Mouse (Mus musculus) CH12.LX (cell line): ENCODE measurements around the gene Inha. TPM values are rescaled to one million over a fixed set of nuclear protein-coding genes. Genes with fewer than 3 reads are reported as not detected.

Source experiments
- DNase-seq: peaks from one replicate; pipeline ENCODE4 v3.0.0-alpha.2; 2013; ENCODE audit errors: extremely low read depth
- H3K27ac ChIP-seq: 2 replicates; pipeline ENCODE4 v1.5.1; 2012; ENCODE audit warnings: low read depth, mild to moderate bottlenecking, control low read depth, moderate library complexity; ENCODE audit not compliant: insufficient read depth
- H3K27me3 ChIP-seq: replicated peaks from 2 replicates; pipeline ENCODE3; 2012; ENCODE audit warnings: inconsistent platforms
- H3K36me3 ChIP-seq, 2 experiments: replicated peaks in 1 of 2; 2 replicates each; pipeline versions ENCODE3 to v1.6.1; 2012; ENCODE audit warnings: inconsistent platforms in 1 of 2, low read length in 1 of 2, mild to moderate bottlenecking in 1 of 2, mixed read lengths in 1 of 2, moderate library complexity in 1 of 2; ENCODE audit not compliant: control insufficient read depth in 1 of 2, insufficient read depth in 1 of 2
- H3K4me1 ChIP-seq, 2 experiments: 2 replicates each; pipeline ENCODE4 v1.6.1; 2012; ENCODE audit warnings: inconsistent platforms in 1 of 2, moderate library complexity in 1 of 2; ENCODE audit not compliant: insufficient read depth in 2 of 2, control insufficient read depth in 1 of 2
- H3K4me2 ChIP-seq: 2 replicates; pipeline ENCODE4 v1.6.1; 2012; ENCODE audit warnings: low read depth, mild to moderate bottlenecking, control low read depth; ENCODE audit not compliant: poor library complexity, insufficient read depth, severe bottlenecking
- H3K4me3 ChIP-seq, 3 experiments: fragments of 150-350 bp in 1 of 3; sonication (generic) in 1 of 3; replicated peaks in 1 of 3; 2 replicates each; pipeline versions ENCODE3 to v1.5.1; 2011 to 2012; ENCODE audit warnings: low read depth in 2 of 3, low read length in 2 of 3, mild to moderate bottlenecking in 2 of 3, moderate library complexity in 2 of 3, control low read depth in 1 of 3, improper control_type of control experiment in 1 of 3, inconsistent platforms in 1 of 3, mixed read lengths in 1 of 3; ENCODE audit not compliant: poor library complexity in 1 of 3
- H3K79me2 ChIP-seq: replicated peaks from 2 replicates; pipeline ENCODE4 v1.6.1; 2012; ENCODE audit warnings: mild to moderate bottlenecking, moderate library complexity; ENCODE audit not compliant: control insufficient read depth, poor library complexity, insufficient read depth, severe bottlenecking; ENCODE audit errors: extremely low read depth
- H3K9ac ChIP-seq: 2 replicates; pipeline ENCODE4 v1.6.1; 2012; ENCODE audit warnings: low read depth, mild to moderate bottlenecking, control low read depth, moderate library complexity; ENCODE audit not compliant: insufficient read depth
- H3K9me3 ChIP-seq: replicated peaks from 2 replicates; pipeline ENCODE3; 2012; ENCODE audit warnings: low read length, inconsistent platforms, mixed read lengths
- BHLHE40 ChIP-seq: IDR thresholded peaks from 2 replicates; pipeline ENCODE4 v1.6.1; 2011; ENCODE audit warnings: mild to moderate bottlenecking, low read depth, low read length, improper control_type of control experiment
- CHD2 ChIP-seq: IDR thresholded peaks from 2 replicates; pipeline ENCODE4 v1.6.1; 2011; ENCODE audit warnings: low read length, improper control_type of control experiment
- ELF1 ChIP-seq: IDR thresholded peaks from 2 replicates; pipeline ENCODE4 v1.6.1; 2014; ENCODE audit warnings: low read depth, mild to moderate bottlenecking, inconsistent platforms, low read length, improper control_type of control experiment
- GABPA ChIP-seq: IDR thresholded peaks from 2 replicates; pipeline ENCODE4 v1.6.1; 2012; ENCODE audit warnings: low read depth, low read length, improper control_type of control experiment, inconsistent platforms; ENCODE audit not compliant: insufficient replicate concordance
- HCFC1 ChIP-seq: IDR thresholded peaks from 2 replicates; pipeline ENCODE4 v1.6.1; 2012; ENCODE audit warnings: low read depth, mild to moderate bottlenecking, inconsistent platforms, low read length, improper control_type of control experiment
- IRF4 ChIP-seq: IDR thresholded peaks from 2 replicates; pipeline ENCODE4 v1.6.1; 2014; ENCODE audit warnings: low read depth, mild to moderate bottlenecking, inconsistent platforms, low read length, improper control_type of control experiment
- JUN ChIP-seq: IDR thresholded peaks from 2 replicates; pipeline ENCODE4 v1.6.1; 2011; ENCODE audit warnings: low read depth, mild to moderate bottlenecking, low read length, improper control_type of control experiment, moderate library complexity; ENCODE audit not compliant: insufficient read depth
- KAT2A ChIP-seq: IDR thresholded peaks from 2 replicates; pipeline ENCODE4 v1.6.1; 2012; ENCODE audit warnings: low read length, improper control_type of control experiment, inconsistent platforms; ENCODE audit not compliant: insufficient replicate concordance
- MAZ ChIP-seq: IDR thresholded peaks from 2 replicates; pipeline ENCODE4 v1.6.1; 2012; ENCODE audit warnings: low read depth, mild to moderate bottlenecking, inconsistent platforms, low read length, improper control_type of control experiment, moderate library complexity
- MEF2A ChIP-seq: IDR thresholded peaks from 2 replicates; pipeline ENCODE4 v1.6.1; 2014; ENCODE audit warnings: low read depth, mild to moderate bottlenecking, inconsistent platforms, low read length, improper control_type of control experiment, borderline replicate concordance
- MXI1 ChIP-seq: IDR thresholded peaks from 2 replicates; pipeline ENCODE4 v1.6.1; 2011; ENCODE audit warnings: mild to moderate bottlenecking, low read depth, low read length, improper control_type of control experiment
- NRF1 ChIP-seq: IDR thresholded peaks from 2 replicates; pipeline ENCODE4 v1.6.1; 2014; ENCODE audit warnings: low read depth, mild to moderate bottlenecking, inconsistent platforms, low read length, improper control_type of control experiment, moderate library complexity
- PAX5 ChIP-seq: IDR thresholded peaks from 2 replicates; pipeline ENCODE4 v1.6.1; 2012; ENCODE audit warnings: low read length, inconsistent platforms, mixed read lengths
- POLR2A ChIP-seq: IDR thresholded peaks from 2 replicates; pipeline ENCODE4 v1.6.1; 2011; ENCODE audit warnings: low read depth, mild to moderate bottlenecking, improper control_type of control experiment, low read length
- SIN3A ChIP-seq: IDR thresholded peaks from 2 replicates; pipeline ENCODE4 v1.6.1; 2012; ENCODE audit warnings: low read length, improper control_type of control experiment, inconsistent platforms
- TBP ChIP-seq: conservative IDR thresholded peaks from 2 replicates; pipeline ENCODE4 v1.6.1; 2011; ENCODE audit warnings: low read depth, low read length, improper control_type of control experiment
- USF2 ChIP-seq: conservative IDR thresholded peaks from 2 replicates; pipeline ENCODE4 v1.6.1; 2011; ENCODE audit warnings: low read depth, low read length, improper control_type of control experiment
- ZKSCAN1 ChIP-seq: IDR thresholded peaks from 2 replicates; pipeline ENCODE4 v1.6.1; 2012; ENCODE audit warnings: low read depth, inconsistent platforms, low read length, improper control_type of control experiment, borderline replicate concordance
- dilution Hi-C: fragments of 300-500 bp; cut with MboI; formaldehyde crosslinking; loops from 2 replicates; pipeline ENCODE4 v1.14.3; 2020; ENCODE audit warnings: low sequenced_read_pairs; ENCODE audit not compliant: extremely low pct_unique_long_range_greater_than_20kb, extremely low pct_ligation_motif_present
- in situ Hi-C: fragments of 300-500 bp; cut with MboI; formaldehyde crosslinking; loops from 3 replicates; pipeline ENCODE4 v1.14.3; 2019; ENCODE audit warnings: low sequenced_read_pairs, low pct_ligation_motif_present, low pct_unique_long_range_greater_than_20kb, mixed read lengths
- polyA plus RNA-seq: library from polyadenylated mRNA; unstranded; fragments of >175 nt; gene quantifications from 2 replicates; pipeline ENCODE4 v1.2.1, GENCODE M21; 2012; ENCODE audit warnings: low read depth; ENCODE audit not compliant: insufficient read length
- total RNA-seq, 2 experiments: library from RNA; depleted of rRNA; stranded (reverse); fragments of 300-350 nt in 1 of 2; fragments of >200 nt in 1 of 2; gene quantifications; 2 replicates each; pipeline ENCODE4 v1.2.3; 2012 to 2014

The Inha gene
- total and polyA plus RNA-seq, 3 experiments, result not detected

GRCm38 (mm10) chr1:75480735-75481134, 26.1 kb upstream of the Inha start:
- Histone ChIP-seq H3K4me1 (peaks cover 7 to 24% of the 10 kb centered on the region in 2 experiments), H3K27me3 (peaks cover 7% of the 10 kb centered on the region), H3K4me2 (no peak overlapping the region), H3K9me3 (no peaks in the 10 kb centered on the region), H3K4me3 (no peak overlapping the region), H3K36me3 (peaks cover 8 to 16% of the 10 kb centered on the region in 2 experiments), H3K79me2 (peaks cover 5% of the 10 kb centered on the region; the same call in 1 of the 2 replicates)
- dilution Hi-C loops, result no loop called here
- DNase-seq, result no peak
- TF ChIP-seq PAX5 (no peak), JUN (no peak), IRF4 (no peak), USF2 (no peak), MXI1 (no peak), TBP (no peak), ZKSCAN1 (no peak), KAT2A (no peak), ELF1 (no peak), BHLHE40 (no peak), CHD2 (no peak), MAZ (no peak), MEF2A (no peak), SIN3A (no peak), POLR2A (no peak)
- TF ChIP-seq, all 38 proteins: peak for 0
- in situ Hi-C loops, result no loop called here
- Histone ChIP-seq H3K9ac (no peak overlapping the region), H3K27ac (no peak overlapping the region)

- Histone ChIP-seq H3K27me3 (peaks cover 57% of the 10 kb centered on the region), H3K9ac (no peak overlapping the region), H3K4me2 (peak overlapping the region; percentile 93), H3K27ac (no peak overlapping the region), H3K4me3 (peak overlapping the region in 1 of 3 experiments; percentile 72), H3K4me1 (peaks cover 14 to 17% of the 10 kb centered on the region in 2 experiments), H3K79me2 (no peaks in the 10 kb centered on the region), H3K36me3 (peaks cover 0 to 1% of the 10 kb centered on the region in 2 experiments), H3K9me3 (no peaks in the 10 kb centered on the region)
- no peak for DNase-seq
- in situ Hi-C loops, result no loop called here
- dilution Hi-C loops, result no loop called here
- TF ChIP-seq GABPA (no peak), HCFC1 (no peak), NRF1 (no peak), MAZ (no peak)
These were observed 20.3 kb upstream of the Inha start for GRCm38 (mm10) chr1:75486561-75486960.
